Mouse (Mus musculus) layer of hippocampus, postnatal 25 days (tissue): ENCODE measurements at regions not wholly inside any gene's neighbourhood (a gene's known extent, or its start where the extent isn't known, plus 50 kb on each side); places are given as distances from the start of the nearest gene placed in this dataset.

ENCODE experiments used
- DNase-seq, 2 experiments: peaks; one replicate each; pipeline ENCODE4 v3.0.0; 2022; ENCODE audit warnings: mixed read lengths in 2 of 2, low spot score in 1 of 2; ENCODE audit errors: extremely low spot score in 1 of 2

GRCm38 (mm10) chr14:73947316-73947715, 286.3 kb downstream of the Gm21750 start:
- no peak for DNase-seq

- DNase-seq = no peak
Measured at GRCm38 (mm10) chr14:73952511-73952910, 291.5 kb downstream of the Gm21750 start.

- no peak for DNase-seq
Measured at GRCm38 (mm10) chr14:73978694-73979093, 317.7 kb downstream of the Gm21750 start.

GRCm38 (mm10) chr14:73996229-73996628, 335.2 kb downstream of the Gm21750 start:
- no peak for DNase-seq

- no peak for DNase-seq
Measured at GRCm38 (mm10) chr14:73997796-73998195, 336.8 kb downstream of the Gm21750 start.

GRCm38 (mm10) chr14:73999409-73999909, 338.4 kb downstream of the Gm21750 start:
- no peak for DNase-seq

- DNase-seq = no peak
Measured at GRCm38 (mm10) chr14:74006911-74007310, 345.9 kb downstream of the Gm21750 start.

DNA sequence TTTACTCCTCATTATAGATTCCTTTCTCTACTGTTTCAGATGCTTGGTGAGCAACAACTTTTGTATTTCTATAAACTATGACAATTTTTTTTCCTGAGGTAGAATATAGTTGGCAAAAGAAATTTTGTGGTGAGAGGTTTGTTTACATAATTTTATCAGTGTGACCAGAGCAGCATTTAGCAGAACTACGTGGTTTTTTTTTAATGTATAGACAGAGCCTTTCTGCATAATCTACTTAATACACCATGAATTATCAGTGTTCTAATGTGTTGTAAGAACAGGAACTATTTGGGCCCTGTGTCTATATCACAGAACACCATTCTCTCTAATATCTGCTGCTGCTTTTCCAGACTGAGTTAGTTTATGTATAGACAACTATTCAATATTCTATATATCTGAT, 350.5 kb downstream of the Gm21750 start:
- DNase-seq = no peak

- DNase-seq = no peak
Measured at GRCm38 (mm10) chr14:74019421-74019820, 358.4 kb downstream of the Gm21750 start.

DNA sequence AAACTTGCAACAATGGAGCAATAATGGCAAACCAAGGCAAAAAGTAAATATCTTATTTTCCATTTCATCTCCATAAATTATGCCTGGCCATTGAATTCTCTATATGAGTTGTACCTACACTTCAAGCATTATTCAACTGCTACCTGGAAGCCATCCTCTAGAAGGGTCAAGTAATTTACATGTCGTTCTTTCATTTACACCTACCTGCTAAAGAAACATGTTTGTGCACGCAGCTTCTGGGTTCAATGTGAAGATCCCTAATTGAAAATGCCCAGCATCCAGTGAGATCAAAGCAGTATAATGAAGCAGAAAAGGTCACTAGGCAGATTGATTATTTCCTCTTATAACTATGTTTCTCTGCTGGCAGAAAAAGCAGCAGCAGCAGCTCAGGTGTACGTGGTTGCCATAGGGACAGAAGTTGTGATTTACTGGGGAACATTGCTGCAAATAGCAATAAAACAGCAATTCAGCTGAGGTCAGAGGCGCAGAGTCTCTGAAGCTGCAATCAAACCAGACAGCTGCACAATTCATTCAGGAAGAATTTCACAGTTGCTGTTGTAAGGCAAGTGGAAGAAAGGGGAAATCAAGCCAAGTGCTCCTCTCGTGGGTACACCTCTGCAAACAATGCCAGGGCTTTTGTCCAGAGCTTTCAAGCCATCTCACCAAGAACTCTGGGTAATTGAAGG, 386.1 kb downstream of the Gm21750 start:
- no peak for DNase-seq

- DNase-seq = no peak
Measured at GRCm38 (mm10) chr14:74047695-74048280, 386.8 kb downstream of the Gm21750 start.

- no peak for DNase-seq
Measured at GRCm38 (mm10) chr14:74048386-74048785, 387.4 kb downstream of the Gm21750 start.

DNA sequence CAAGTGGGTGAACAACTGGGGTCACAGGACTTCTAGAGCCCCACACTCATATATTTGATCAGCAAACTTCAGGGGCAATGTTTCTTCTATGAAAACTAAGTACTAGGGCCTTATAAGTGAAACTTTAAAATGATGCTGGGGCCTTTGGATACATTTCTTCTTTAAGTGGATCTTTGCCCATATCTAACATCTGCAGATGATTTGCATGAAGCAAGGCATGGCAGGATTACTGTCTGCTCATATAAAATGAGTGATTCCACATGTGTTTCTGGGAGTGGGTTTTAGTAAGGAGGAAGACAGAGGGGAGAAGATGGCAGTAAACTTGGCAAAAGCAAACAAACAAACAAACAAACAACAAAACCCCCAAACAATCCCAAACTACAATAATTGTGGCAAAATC, 405.0 kb downstream of the Gm21750 start:
- DNase-seq = no peak

DNA sequence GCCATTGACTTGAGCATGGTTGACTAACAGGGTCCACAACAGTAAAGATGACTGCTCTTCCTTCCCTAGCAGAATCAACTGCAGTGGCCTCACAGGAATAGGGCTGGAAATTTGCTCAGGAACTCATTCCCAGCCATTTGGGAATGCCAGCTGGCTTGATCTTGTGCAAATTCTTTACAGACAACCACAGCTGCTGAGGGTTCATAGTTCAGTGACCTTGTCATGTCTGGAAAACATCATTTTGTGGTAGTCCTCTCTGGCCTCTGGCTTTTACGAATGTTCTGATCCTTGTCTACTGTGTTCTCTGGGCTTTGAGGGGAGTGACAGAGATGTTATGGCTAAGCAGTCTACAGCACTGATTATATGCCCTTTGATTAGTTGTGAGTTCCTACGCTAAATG, 432.0 kb downstream of the Gm21750 start:
- no peak for DNase-seq

- DNase-seq = no peak
Measured at GRCm38 (mm10) chr14:74099696-74100095, 438.7 kb downstream of the Gm21750 start.

GRCm38 (mm10) chr14:74112603-74113002, 451.6 kb downstream of the Gm21750 start:
- DNase-seq = no peak

DNA sequence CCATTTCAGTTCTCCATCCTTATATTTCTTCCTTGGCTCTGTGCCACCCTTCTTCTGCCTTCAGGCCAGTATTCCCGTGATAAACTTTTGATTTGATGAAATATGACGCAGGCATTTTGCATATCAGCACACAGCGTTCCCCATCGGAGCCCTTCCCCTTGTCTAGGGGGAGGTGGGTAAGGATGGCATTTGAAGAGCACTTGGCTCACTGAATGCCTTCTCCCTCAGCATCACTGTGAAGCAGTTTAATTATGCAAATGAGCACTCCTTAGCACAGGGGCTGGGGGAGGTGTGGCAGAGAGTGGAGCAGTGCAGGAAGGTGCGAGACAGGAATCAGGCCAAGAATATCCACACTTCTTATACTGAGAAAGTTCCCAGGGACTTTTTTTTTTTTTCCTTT, 452.1 kb downstream of the Gm21750 start:
- DNase-seq = peak in 1 of 2 experiments; percentile 3

DNA sequence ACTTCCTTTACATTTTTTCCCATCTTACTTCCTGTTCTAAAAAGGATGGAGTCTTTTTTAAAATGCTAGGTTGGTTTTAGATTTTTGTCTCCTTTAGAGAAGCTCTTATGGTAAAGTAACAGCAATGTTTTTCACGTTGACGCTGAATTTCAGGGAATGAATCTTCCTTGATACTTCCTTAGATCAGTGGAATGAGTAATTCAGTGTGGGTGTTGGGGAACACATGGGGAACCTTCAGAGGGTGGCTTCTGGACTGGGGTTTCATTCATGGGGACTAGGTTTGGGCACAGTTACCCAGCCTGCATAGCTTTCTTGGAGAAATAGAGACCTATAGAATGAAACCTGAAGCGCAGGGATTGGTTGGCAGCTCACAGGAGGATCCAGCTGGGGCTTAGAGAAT, 452.5 kb downstream of the Gm21750 start:
- DNase-seq = no peak

GRCm38 (mm10) chr14:74117686-74118085, 456.7 kb downstream of the Gm21750 start:
- no peak for DNase-seq

DNA sequence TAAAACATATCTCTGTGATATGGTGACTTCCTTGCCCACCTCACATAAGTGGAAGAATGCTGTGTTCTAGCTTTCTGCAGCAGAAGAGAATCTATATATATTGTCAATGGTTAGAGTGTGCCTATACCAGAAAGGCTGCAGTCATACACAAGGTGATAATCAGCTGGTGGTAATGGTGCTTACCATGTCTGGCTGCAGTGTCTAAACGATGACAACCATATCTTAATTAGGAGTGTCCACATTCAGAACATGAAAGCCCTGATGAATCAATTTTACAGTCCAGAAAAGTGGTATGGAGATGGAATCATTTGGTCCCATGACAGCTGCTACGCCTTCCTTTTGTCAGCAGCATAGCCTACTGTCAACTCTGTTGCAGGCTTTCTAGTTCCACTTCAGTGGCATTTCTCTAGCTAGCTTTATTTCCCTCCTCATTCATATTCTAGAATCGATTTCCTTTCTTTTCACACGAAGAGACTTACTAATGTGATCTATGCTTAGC, 484.2 kb downstream of the Gm21750 start:
- no peak for DNase-seq

GRCm38 (mm10) chr14:74166221-74166620, 474.4 kb upstream of the Htr2a start:
- no peak for DNase-seq
